Mouse (Mus musculus): ENCODE data around the gene Susd4. TPM values are rescaled to one million over a fixed set of nuclear protein-coding genes. Genes with fewer than 3 reads are reported as not detected.

Susd4 gene
- polyA plus RNA-seq, 1 experiment from 2014 or later, result 26.0 TPM

DNA sequence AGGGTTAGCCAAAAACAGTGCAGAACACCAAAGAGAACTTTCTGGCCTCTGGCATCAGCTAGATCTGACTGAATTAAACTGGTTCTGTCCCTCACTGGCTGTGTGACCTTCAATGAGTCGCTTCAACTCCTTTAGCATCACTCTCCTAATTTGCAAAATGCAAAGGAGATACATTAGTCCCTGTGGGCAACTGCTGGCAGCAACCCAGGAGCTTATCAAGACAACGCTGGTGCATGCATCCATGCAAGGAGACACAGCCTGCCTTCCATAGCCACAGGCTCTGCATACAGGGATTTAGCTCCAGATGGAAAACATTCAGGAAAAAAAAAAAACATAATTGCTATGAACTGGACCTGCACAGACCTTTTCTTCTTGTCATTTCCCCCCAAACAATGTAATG, 148.9 kb downstream of the Susd4 start:
- TF ChIP-seq CTCF (IDR thresholded peaks at IDR 0.05; ENCODE audit: low read depth), result no peak
- H3K4me3 ChIP-seq (replicated peaks; ENCODE audit: low read depth, low read length), result no peak overlapping the region
- H3K9ac ChIP-seq (ENCODE audit: low read depth, low read length), result no peak overlapping the region
- peaks cover 11% of the 10 kb centered on the region; the same call in 1 of the 2 replicates for H3K4me1 ChIP-seq (replicated peaks; ENCODE audit: insufficient read depth, low read length)
- DNase-seq (ENCODE audit: low spot score), result no peak
- no peak for ATAC-seq (replicated peaks; ENCODE audit: low FRiP score, low read depth)
- H3K27me3 ChIP-seq (ENCODE audit: insufficient read depth, low read length), result no peaks in the 10 kb centered on the region
- H3K27ac ChIP-seq, result no peak overlapping the region
- WGBS, result 56% methylated on average over 2 of the region's 2 CpGs
- no peak overlapping the region for H3K4me2 ChIP-seq (ENCODE audit: low read length)
- no peaks in the 10 kb centered on the region for H3K36me3 ChIP-seq (ENCODE audit: insufficient read depth, low read length)
- no peaks in the 10 kb centered on the region for H3K9me3 ChIP-seq (replicated peaks; ENCODE audit: low read length)

DNA sequence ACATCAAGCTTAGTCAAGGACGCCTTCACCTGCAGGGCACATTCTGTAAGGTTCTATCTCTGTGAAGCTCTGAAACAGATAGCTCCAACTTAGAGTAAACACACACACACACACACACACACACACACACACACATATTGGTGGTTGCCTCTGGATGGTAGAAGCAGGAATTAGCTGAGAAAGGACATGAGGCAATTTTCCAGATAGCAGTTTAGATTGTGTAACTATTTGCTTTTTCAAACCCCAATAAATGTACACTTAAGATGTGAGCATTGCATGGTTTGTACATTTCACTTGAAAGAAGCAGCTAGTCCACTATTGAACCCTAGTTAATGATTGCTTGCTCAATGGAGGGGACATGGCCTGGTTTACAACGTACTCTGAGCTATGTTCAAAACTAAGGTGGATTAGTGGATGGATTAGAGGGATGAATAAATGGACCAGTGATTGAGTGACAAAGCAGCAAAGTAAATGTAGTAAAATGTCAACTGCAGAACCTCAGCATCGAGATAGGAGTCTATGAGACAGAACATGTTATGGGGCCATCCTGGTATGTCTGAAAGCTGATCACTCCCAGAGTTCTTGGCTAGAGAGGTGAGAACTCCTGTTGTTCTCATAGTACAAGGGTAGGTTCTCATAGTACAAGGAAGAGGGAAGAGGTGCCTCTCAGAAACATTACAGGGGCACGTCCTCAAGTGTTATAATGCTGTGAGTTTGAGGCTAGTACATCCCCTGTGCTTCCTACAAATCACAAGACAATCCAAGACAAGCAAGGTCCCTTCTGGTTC, 150.7 kb downstream of the Susd4 start:
- ATAC-seq (replicated peaks; ENCODE audit: low FRiP score, low read depth), result no peak
- no peak overlapping the region for H3K4me3 ChIP-seq (replicated peaks; ENCODE audit: low read depth, low read length)
- H3K4me2 ChIP-seq (ENCODE audit: low read length), result no peak overlapping the region
- TF ChIP-seq CTCF (IDR thresholded peaks at IDR 0.05; ENCODE audit: low read depth), result no peak
- H3K9ac ChIP-seq (ENCODE audit: low read depth, low read length), result no peak overlapping the region
- WGBS, result 69% methylated on average over 4 of the region's 4 CpGs
- H3K27me3 ChIP-seq (ENCODE audit: insufficient read depth, low read length), result no peaks in the 10 kb centered on the region
- no peaks in the 10 kb centered on the region for H3K36me3 ChIP-seq (ENCODE audit: insufficient read depth, low read length)
- H3K9me3 ChIP-seq (replicated peaks; ENCODE audit: low read length), result no peaks in the 10 kb centered on the region
- no peak for DNase-seq (ENCODE audit: low spot score)
- peaks cover 3% of the 10 kb centered on the region; the same call in 1 of the 2 replicates for H3K4me1 ChIP-seq (replicated peaks; ENCODE audit: insufficient read depth, low read length)
- no peak overlapping the region for H3K27ac ChIP-seq

DNA sequence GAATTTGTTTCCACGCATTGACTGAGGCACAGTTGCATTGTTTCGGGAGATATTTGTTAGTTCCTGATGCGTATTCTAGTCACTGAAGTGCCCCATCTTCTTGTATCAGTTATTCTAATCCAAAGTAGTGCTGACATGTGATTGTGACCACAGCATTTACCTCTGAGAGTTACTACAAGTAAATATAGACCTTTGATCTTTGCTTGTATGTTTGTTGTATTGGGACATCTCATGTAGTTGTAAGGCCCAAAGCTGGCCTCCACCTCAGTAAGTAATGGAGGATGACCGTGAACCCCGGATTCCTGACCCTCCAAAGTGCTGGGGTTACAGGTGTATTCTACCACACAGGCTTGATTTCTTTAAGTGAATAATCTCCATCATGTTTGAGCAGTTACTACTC, 152.5 kb downstream of the Susd4 start:
- no peak for TF ChIP-seq CTCF (IDR thresholded peaks at IDR 0.05; ENCODE audit: low read depth)
- Histone ChIP-seq H3K9me3 (replicated peaks; ENCODE audit: low read length) (no peaks in the 10 kb centered on the region), H3K27ac (no peak overlapping the region), H3K9ac (ENCODE audit: low read depth, low read length) (no peak overlapping the region), H3K4me2 (ENCODE audit: low read length) (no peak overlapping the region), H3K27me3 (ENCODE audit: insufficient read depth, low read length) (no peaks in the 10 kb centered on the region), H3K4me1 (replicated peaks; ENCODE audit: insufficient read depth, low read length) (no peaks in the 10 kb centered on the region), H3K36me3 (ENCODE audit: insufficient read depth, low read length) (no peaks in the 10 kb centered on the region), H3K4me3 (replicated peaks; ENCODE audit: low read depth, low read length) (no peak overlapping the region)
- WGBS, result 97% methylated on average over 5 of the region's 5 CpGs
- no peak for ATAC-seq (replicated peaks; ENCODE audit: low FRiP score, low read depth)
- DNase-seq (ENCODE audit: low spot score), result no peak

DNA sequence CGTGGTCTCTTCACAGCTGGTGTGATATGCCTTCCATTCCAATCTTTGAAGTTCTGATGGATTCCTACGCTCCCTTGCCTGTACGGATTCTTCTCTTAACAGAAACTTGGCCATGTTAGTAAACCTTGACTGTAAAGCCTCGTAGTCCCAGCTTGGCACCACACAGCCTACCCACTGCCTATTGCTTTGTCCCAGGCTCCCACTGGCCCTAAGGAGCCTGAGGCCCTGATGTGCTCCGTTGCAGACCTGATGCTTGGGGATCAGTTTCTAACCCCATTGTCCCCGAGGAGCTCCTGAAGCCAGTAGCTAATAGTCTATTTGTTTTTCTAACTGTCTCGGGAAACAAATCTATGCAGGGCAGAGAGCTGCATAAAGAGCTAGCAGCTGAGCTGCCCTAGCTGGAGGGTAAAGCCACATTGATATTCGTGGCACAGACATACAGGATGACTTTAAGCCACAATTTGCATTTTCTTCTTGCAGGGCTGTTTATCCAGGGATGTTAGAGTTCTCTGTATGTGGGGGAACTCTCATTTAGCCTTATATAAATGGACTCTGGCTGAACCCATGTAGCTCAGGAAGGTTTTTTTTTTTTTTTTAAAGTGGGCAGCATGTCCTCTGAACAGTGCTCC, 155.2 kb downstream of the Susd4 start:
- Histone ChIP-seq H3K4me3 (replicated peaks; ENCODE audit: low read depth, low read length) (no peak overlapping the region), H3K27ac (no peak overlapping the region), H3K27me3 (ENCODE audit: insufficient read depth, low read length) (no peaks in the 10 kb centered on the region), H3K9me3 (replicated peaks; ENCODE audit: low read length) (no peaks in the 10 kb centered on the region), H3K9ac (ENCODE audit: low read depth, low read length) (no peak overlapping the region), H3K4me2 (ENCODE audit: low read length) (no peak overlapping the region), H3K4me1 (replicated peaks; ENCODE audit: insufficient read depth, low read length) (no peaks in the 10 kb centered on the region), H3K36me3 (ENCODE audit: insufficient read depth, low read length) (no peaks in the 10 kb centered on the region)
- no peak for ATAC-seq (replicated peaks; ENCODE audit: low FRiP score, low read depth)
- no peak for DNase-seq (ENCODE audit: low spot score)
- WGBS, result 47% methylated on average over 8 of the region's 8 CpGs
- TF ChIP-seq CTCF (IDR thresholded peaks at IDR 0.05; ENCODE audit: low read depth), result no peak

DNA sequence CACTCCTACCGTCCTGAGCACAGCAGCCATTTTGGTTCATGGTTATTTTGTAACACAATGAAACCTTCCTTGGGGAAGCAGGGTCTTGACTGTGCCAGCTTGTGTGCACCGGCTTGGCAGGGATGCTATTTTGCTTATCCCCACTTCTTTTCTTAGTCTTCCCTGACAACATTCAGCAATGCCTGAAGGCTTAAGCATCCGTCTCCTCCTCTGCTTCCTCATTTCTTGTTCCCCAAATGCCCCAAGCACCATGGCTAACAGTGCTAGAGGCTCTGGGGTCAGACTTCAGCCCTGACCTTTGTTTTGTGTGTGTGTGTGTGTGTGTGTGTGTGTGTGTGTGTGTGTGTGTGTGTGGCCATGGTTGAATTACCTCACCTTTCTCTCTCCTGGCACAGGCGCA, 159.2 kb downstream of the Susd4 start:
- ATAC-seq (replicated peaks; ENCODE audit: low FRiP score, low read depth) (no peak), DNase-seq (ENCODE audit: low spot score) (no peak)
- Histone ChIP-seq H3K4me3 (replicated peaks; ENCODE audit: low read depth, low read length) (no peak overlapping the region), H3K27ac (no peak overlapping the region), H3K36me3 (ENCODE audit: insufficient read depth, low read length) (no peaks in the 10 kb centered on the region), H3K9me3 (replicated peaks; ENCODE audit: low read length) (no peaks in the 10 kb centered on the region), H3K27me3 (ENCODE audit: insufficient read depth, low read length) (no peaks in the 10 kb centered on the region), H3K9ac (ENCODE audit: low read depth, low read length) (no peak overlapping the region), H3K4me2 (ENCODE audit: low read length) (no peak overlapping the region), H3K4me1 (replicated peaks; ENCODE audit: insufficient read depth, low read length) (no peaks in the 10 kb centered on the region)
- WGBS, result 78% methylated on average over 4 of the region's 4 CpGs
- no peak for TF ChIP-seq CTCF (IDR thresholded peaks at IDR 0.05; ENCODE audit: low read depth)

DNA sequence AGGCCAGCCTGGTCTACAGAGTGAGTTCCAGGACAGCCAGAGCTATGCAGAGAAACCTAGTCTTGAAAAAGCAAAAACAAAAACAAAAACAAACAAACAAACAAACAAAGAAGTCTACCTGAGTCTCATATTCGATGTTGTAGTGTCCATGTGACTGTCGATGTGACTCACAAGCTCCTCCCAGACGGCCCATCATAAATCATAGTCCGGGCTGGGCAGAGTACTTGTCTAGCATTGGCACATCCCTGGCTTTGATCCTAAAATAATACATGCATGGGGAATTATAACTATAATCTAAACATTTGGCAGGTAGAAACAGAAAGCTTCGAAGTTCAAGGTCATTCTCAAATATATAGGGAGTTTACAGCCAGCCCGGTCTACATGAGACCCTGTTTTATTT, 162.8 kb downstream of the Susd4 start:
- Histone ChIP-seq H3K27me3 (ENCODE audit: insufficient read depth, low read length) (no peaks in the 10 kb centered on the region), H3K9me3 (replicated peaks; ENCODE audit: low read length) (no peaks in the 10 kb centered on the region), H3K4me3 (replicated peaks; ENCODE audit: low read depth, low read length) (no peak overlapping the region), H3K27ac (no peak overlapping the region), H3K4me1 (replicated peaks; ENCODE audit: insufficient read depth, low read length) (no peaks in the 10 kb centered on the region), H3K9ac (ENCODE audit: low read depth, low read length) (no peak overlapping the region), H3K4me2 (ENCODE audit: low read length) (no peak overlapping the region), H3K36me3 (ENCODE audit: insufficient read depth, low read length) (no peaks in the 10 kb centered on the region)
- TF ChIP-seq CTCF (IDR thresholded peaks at IDR 0.05; ENCODE audit: low read depth), result no peak
- 78% methylated on average over 6 of the region's 6 CpGs for WGBS
- ATAC-seq (replicated peaks; ENCODE audit: low FRiP score, low read depth) (no peak), DNase-seq (ENCODE audit: low spot score) (no peak)
